Mouse (Mus musculus) brown adipose tissue, adult 24 weeks (tissue): ENCODE results near the gene Pkdrej. TPM values are rescaled to one million over a fixed set of nuclear protein-coding genes. Genes with fewer than 3 reads are reported as not detected.
"Not testable (repeated sequence)": the region's sequence is repeated elsewhere in the genome, so short reads cannot be mapped to it uniquely, and the experiment has no call there.

ENCODE experiments used
- H3K27ac ChIP-seq: fragments of 200-500 bp; replicated peaks from 2 replicates; pipeline ENCODE4 v1.5.1; 2012; ENCODE audit warnings: low read depth, mild to moderate bottlenecking, low read length
- H3K4me1 ChIP-seq: fragments of 200-500 bp; 2 replicates; pipeline ENCODE4 v1.6.1; 2012; ENCODE audit warnings: low read length, mixed read lengths; ENCODE audit not compliant: control insufficient read depth, insufficient read depth, insufficient read length
- H3K4me3 ChIP-seq: fragments of 200-500 bp; 2 replicates; pipeline ENCODE4 v1.5.1; 2012; ENCODE audit warnings: low read depth, mild to moderate bottlenecking, low read length, moderate library complexity; ENCODE audit not compliant: insufficient read depth
- polyA plus RNA-seq: library from polyadenylated mRNA; stranded (reverse); fragments of >200 nt; gene quantifications from 2 replicates; pipeline ENCODE4 v1.2.4, GENCODE M21; 2012; ENCODE audit not compliant: missing spikeins, insufficient read depth, insufficient read length

Pkdrej gene
- polyA plus RNA-seq: 0.28 TPM in 1 of 2 replicates, not detected in the other

- no peak within 1 kb of the TSS for H3K27ac ChIP-seq
Observed at GRCm38 (mm10) chr15:85821203-85822010, at the start of gene Pkdrej. TSS of gene Pkdrej (minus strand) at chr15:85821734.

GRCm38 (mm10) chr15:85867696-85868095, 46.2 kb upstream of the Pkdrej start:
- H3K27ac ChIP-seq: no peak overlapping the region
- no peaks in the 10 kb centered on the region for H3K4me1 ChIP-seq
- H3K4me3 ChIP-seq: no peak overlapping the region

More at GRCm38 (mm10) chr15:85821203-85822010, at the start of gene Pkdrej:
- Histone ChIP-seq H3K4me1 (no peaks in the 10 kb centered on the region), H3K4me3 (peak within 1 kb of the TSS; percentile 51)

GRCm38 (mm10) chr15:85865913-85866312, 44.4 kb upstream of the Pkdrej start:
- not testable (repeated sequence) for H3K4me1 ChIP-seq, H3K4me3 ChIP-seq, H3K27ac ChIP-seq

GRCm38 (mm10) chr15:85859490-85860031, 38.0 kb upstream of the Pkdrej start, which contains the start of gene Gtse1:
TSS of gene Gtse1 (plus strand) at chr15:85859745.
- H3K4me1 ChIP-seq: no peaks in the 10 kb centered on the region
- no peak within 1 kb of the TSS for H3K27ac ChIP-seq
- peak within 1 kb of the TSS; percentile 68 for H3K4me3 ChIP-seq

GRCm38 (mm10) chr15:85858980-85859489, 37.5 kb upstream of the Pkdrej start:
- Histone ChIP-seq H3K27ac (no peak overlapping the region), H3K4me3 (peak overlapping the region; percentile 66), H3K4me1 (no peaks in the 10 kb centered on the region)

GRCm38 (mm10) chr15:85851656-85852392, 30.3 kb upstream of the Pkdrej start:
- H3K27ac ChIP-seq: no peak overlapping the region
- H3K4me1 ChIP-seq: no peaks in the 10 kb centered on the region

GRCm38 (mm10) chr15:85845071-85845470, 23.5 kb upstream of the Pkdrej start:
- H3K27ac ChIP-seq: no peak overlapping the region
- no peak overlapping the region for H3K4me3 ChIP-seq
- no peaks in the 10 kb centered on the region for H3K4me1 ChIP-seq

More at GRCm38 (mm10) chr15:85851656-85852392, 30.3 kb upstream of the Pkdrej start:
- H3K4me3 ChIP-seq: no peak overlapping the region

GRCm38 (mm10) chr15:85841796-85842360, 20.3 kb upstream of the Pkdrej start:
- no peak overlapping the region for H3K27ac ChIP-seq
- H3K4me3 ChIP-seq: no peak overlapping the region
- no peaks in the 10 kb centered on the region for H3K4me1 ChIP-seq

- Histone ChIP-seq H3K4me3 (no peak overlapping the region), H3K27ac (no peak overlapping the region), H3K4me1 (no peaks in the 10 kb centered on the region)
Observed at GRCm38 (mm10) chr15:85840983-85841382, 19.4 kb upstream of the Pkdrej start.

GRCm38 (mm10) chr15:85836887-85837286, 15.4 kb upstream of the Pkdrej start:
- no peak overlapping the region for H3K4me3 ChIP-seq
- H3K27ac ChIP-seq: no peak overlapping the region
- no peaks in the 10 kb centered on the region for H3K4me1 ChIP-seq

GRCm38 (mm10) chr15:85835335-85835734, 13.8 kb upstream of the Pkdrej start:
- Histone ChIP-seq H3K4me1 (no peaks in the 10 kb centered on the region), H3K4me3 (no peak overlapping the region), H3K27ac (no peak overlapping the region)

- Histone ChIP-seq H3K4me1 (no peaks in the 10 kb centered on the region), H3K4me3 (peak overlapping the region; percentile 90), H3K27ac (no peak overlapping the region)
Observed at GRCm38 (mm10) chr15:85832599-85832998, 11.1 kb upstream of the Pkdrej start.

GRCm38 (mm10) chr15:85831954-85832590, 10.5 kb upstream of the Pkdrej start, which contains the start of gene Ttc38:
TSS of gene Ttc38 (plus strand) at chr15:85832306.
- Histone ChIP-seq H3K4me1 (no peaks in the 10 kb centered on the region), H3K27ac (no peak within 1 kb of the TSS; the same call in 1 of the 2 replicates), H3K4me3 (peak within 1 kb of the TSS; percentile 90)

GRCm38 (mm10) chr15:85829470-85829869, 7.9 kb upstream of the Pkdrej start:
- Histone ChIP-seq H3K27ac (no peak overlapping the region), H3K4me1 (peaks cover 3% of the 10 kb centered on the region; the same call in 1 of the 2 replicates), H3K4me3 (no peak overlapping the region)
